Mouse (Mus musculus): Measurements from ENCODE around the gene Sp6. TPM values are rescaled to one million over a fixed set of nuclear protein-coding genes. Genes with fewer than 3 reads are reported as not detected.

The Sp6 gene
- polyA plus RNA-seq, 1 experiment from 2014 or later = 0.62 TPM

GRCm38 (mm10) chr11:96975511-96976378 lies 37.4 kb upstream of the Sp6 start:
- Histone ChIP-seq H3K36me3 (no peaks in the 10 kb centered on the region), H3K27me3 (no peaks in the 10 kb centered on the region), H3K4me3 (peak overlapping the region; percentile 92), H3K27ac (replicated peaks) (peak overlapping the region; percentile 99), H3K4me2 (peak overlapping the region; percentile 67), H3K9ac (peak overlapping the region; percentile 92; the same call in 1 of the 2 replicates), H3K9me3 (no peaks in the 10 kb centered on the region), H3K4me1 (replicated peaks) (peaks cover 46% of the 10 kb centered on the region)
- no peak for ATAC-seq (ENCODE audit: low FRiP score, low read depth)
- 72% methylated on average over 10 of the region's 10 CpGs for WGBS

- Histone ChIP-seq H3K27me3 (no peaks in the 10 kb centered on the region), H3K4me1 (replicated peaks) (peaks cover 46% of the 10 kb centered on the region), H3K27ac (replicated peaks) (peak overlapping the region; percentile 99), H3K4me3 (peak overlapping the region; percentile 92), H3K36me3 (no peaks in the 10 kb centered on the region), H3K9me3 (no peaks in the 10 kb centered on the region), H3K9ac (peak overlapping the region; percentile 92), H3K4me2 (peak overlapping the region; percentile 67)
- no peak for ATAC-seq (ENCODE audit: low FRiP score, low read depth)
- WGBS = 44% methylated on average over 3 of the region's 3 CpGs
These were observed 36.9 kb upstream of the Sp6 start for GRCm38 (mm10) chr11:96976379-96976687.

- peaks cover 46% of the 10 kb centered on the region for H3K4me1 ChIP-seq (replicated peaks)
- peak overlapping the region; percentile 92 for H3K4me3 ChIP-seq
- no peaks in the 10 kb centered on the region for H3K27me3 ChIP-seq
- no peaks in the 10 kb centered on the region for H3K9me3 ChIP-seq
- H3K27ac ChIP-seq (replicated peaks) = peak overlapping the region; percentile 99
- H3K9ac ChIP-seq = peak overlapping the region; percentile 92
- WGBS = 1% methylated on average over 42 of the region's 50 CpGs
- no peaks in the 10 kb centered on the region for H3K36me3 ChIP-seq
- ATAC-seq (ENCODE audit: low FRiP score, low read depth) = peak; percentile 71
- peak overlapping the region; percentile 67 for H3K4me2 ChIP-seq
These were observed 36.1 kb upstream of the Sp6 start for GRCm38 (mm10) chr11:96976911-96977591.

DNA sequence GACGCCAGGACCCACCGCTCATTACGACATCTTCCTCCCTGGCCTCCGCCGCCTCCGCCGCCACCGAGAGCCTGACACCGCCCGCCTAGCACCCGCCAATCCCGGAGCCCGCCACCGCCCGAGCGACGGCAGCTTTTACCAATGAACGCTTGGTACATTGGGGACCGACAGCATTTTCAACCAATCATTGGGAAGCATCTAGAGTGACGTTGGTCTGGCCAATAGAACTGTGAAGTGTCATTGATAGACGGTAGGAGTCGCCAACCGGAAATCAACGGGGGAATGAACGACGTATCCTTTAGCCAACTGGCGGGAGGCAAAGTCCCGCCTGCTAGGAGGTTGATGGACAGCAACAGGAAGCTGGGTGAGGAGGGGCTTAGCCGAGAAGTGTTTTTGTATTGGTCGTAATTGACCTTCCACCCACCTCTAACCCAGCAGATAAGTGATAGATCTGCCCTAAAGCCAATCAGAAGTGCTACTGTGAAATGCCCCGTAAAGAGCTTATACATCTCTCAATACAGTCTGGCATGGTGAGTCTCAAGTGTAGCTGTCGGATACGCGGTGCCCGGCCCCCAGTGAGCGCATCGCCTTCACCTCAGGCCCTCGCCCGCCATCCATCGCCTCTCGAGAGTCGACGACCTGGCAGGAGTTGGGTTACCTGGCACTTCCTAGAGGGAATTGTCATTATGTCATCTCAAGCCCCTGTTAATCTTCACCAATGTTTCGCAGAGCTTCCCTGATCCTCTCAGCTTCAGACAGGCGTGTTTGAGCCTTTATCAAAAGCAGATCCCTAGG lies 35.4 kb upstream of the Sp6 start:
- no peaks in the 10 kb centered on the region for H3K36me3 ChIP-seq
- H3K4me1 ChIP-seq (replicated peaks) = peaks cover 40% of the 10 kb centered on the region
- H3K9me3 ChIP-seq = no peaks in the 10 kb centered on the region
- peak overlapping the region; percentile 92 for H3K4me3 ChIP-seq
- peak overlapping the region; percentile 99 for H3K27ac ChIP-seq (replicated peaks)
- peak overlapping the region; percentile 92 for H3K9ac ChIP-seq
- peak overlapping the region; percentile 67 for H3K4me2 ChIP-seq
- peak; percentile 99 for ATAC-seq (ENCODE audit: low FRiP score, low read depth)
- H3K27me3 ChIP-seq = no peaks in the 10 kb centered on the region
- WGBS = 0% methylated on average over 45 of the region's 45 CpGs

GRCm38 (mm10) chr11:96978401-96979246 lies 34.6 kb upstream of the Sp6 start:
- ATAC-seq (ENCODE audit: low FRiP score, low read depth) = no peak
- Histone ChIP-seq H3K4me2 (peak overlapping the region; percentile 67), H3K9me3 (no peaks in the 10 kb centered on the region), H3K27me3 (no peaks in the 10 kb centered on the region), H3K4me1 (replicated peaks) (peaks cover 32% of the 10 kb centered on the region), H3K9ac (peak overlapping the region; percentile 62), H3K36me3 (no peaks in the 10 kb centered on the region), H3K4me3 (peak overlapping the region; percentile 92), H3K27ac (replicated peaks) (peak overlapping the region; percentile 86)
- 30% methylated on average over 17 of the region's 17 CpGs for WGBS

GRCm38 (mm10) chr11:96979329-96979728 lies 33.9 kb upstream of the Sp6 start:
- Histone ChIP-seq H3K4me3 (no peak overlapping the region), H3K36me3 (no peaks in the 10 kb centered on the region), H3K9ac (no peak overlapping the region), H3K4me2 (no peak overlapping the region), H3K27ac (replicated peaks) (no peak overlapping the region), H3K4me1 (replicated peaks) (peaks cover 25% of the 10 kb centered on the region), H3K27me3 (peaks cover 7% of the 10 kb centered on the region; the same call in 1 of the 2 replicates), H3K9me3 (no peaks in the 10 kb centered on the region)
- ATAC-seq (ENCODE audit: low FRiP score, low read depth) = no peak
- 85% methylated on average over 7 of the region's 7 CpGs for WGBS

GRCm38 (mm10) chr11:96980021-96980420 lies 33.2 kb upstream of the Sp6 start:
- peaks cover 8% of the 10 kb centered on the region for H3K27me3 ChIP-seq
- no peaks in the 10 kb centered on the region for H3K9me3 ChIP-seq
- no peak overlapping the region for H3K4me3 ChIP-seq
- no peak for ATAC-seq (ENCODE audit: low FRiP score, low read depth)
- H3K9ac ChIP-seq = no peak overlapping the region
- H3K36me3 ChIP-seq = no peaks in the 10 kb centered on the region
- H3K4me2 ChIP-seq = no peak overlapping the region
- peaks cover 23% of the 10 kb centered on the region for H3K4me1 ChIP-seq (replicated peaks)
- no peak overlapping the region for H3K27ac ChIP-seq (replicated peaks)
- 82% methylated on average over 5 of the region's 5 CpGs for WGBS

GRCm38 (mm10) chr11:96981461-96981860 lies 31.7 kb upstream of the Sp6 start:
- ATAC-seq (ENCODE audit: low FRiP score, low read depth) = no peak
- Histone ChIP-seq H3K4me3 (no peak overlapping the region), H3K4me2 (no peak overlapping the region), H3K27me3 (peaks cover 15% of the 10 kb centered on the region), H3K4me1 (replicated peaks) (peaks cover 11% of the 10 kb centered on the region), H3K36me3 (no peaks in the 10 kb centered on the region), H3K27ac (replicated peaks) (no peak overlapping the region), H3K9ac (no peak overlapping the region), H3K9me3 (no peaks in the 10 kb centered on the region)
- 73% methylated on average over 15 of the region's 15 CpGs for WGBS

DNA sequence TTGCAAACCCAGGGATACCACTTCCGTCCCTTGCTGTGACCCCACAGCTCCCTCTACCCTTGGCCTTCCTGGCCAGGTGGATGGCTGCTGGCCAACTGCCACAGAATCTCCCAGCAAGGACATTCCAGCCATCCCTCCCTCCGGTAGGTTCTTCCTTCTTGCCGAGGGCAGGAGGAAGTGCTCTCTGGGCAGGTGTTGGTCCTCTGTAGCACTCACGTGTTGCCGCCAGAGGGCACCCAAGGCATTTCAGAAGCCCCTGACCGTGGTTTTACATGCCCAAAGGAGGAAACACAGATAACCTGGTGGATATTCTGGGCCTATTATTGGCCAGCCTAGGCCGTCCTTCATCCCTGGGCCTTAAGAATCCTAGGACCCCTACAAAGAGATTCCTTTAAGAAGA lies 30.8 kb upstream of the Sp6 start:
- H3K4me2 ChIP-seq = peak overlapping the region; percentile 27; the same call in 1 of the 2 replicates
- 4% methylated on average over 7 of the region's 7 CpGs for WGBS
- peaks cover 15% of the 10 kb centered on the region for H3K27me3 ChIP-seq
- no peak for ATAC-seq (ENCODE audit: low FRiP score, low read depth)
- H3K4me3 ChIP-seq = no peak overlapping the region
- H3K4me1 ChIP-seq (replicated peaks) = peaks cover 8% of the 10 kb centered on the region
- no peaks in the 10 kb centered on the region for H3K36me3 ChIP-seq
- H3K9ac ChIP-seq = no peak overlapping the region
- no peak overlapping the region for H3K27ac ChIP-seq (replicated peaks)
- H3K9me3 ChIP-seq = no peaks in the 10 kb centered on the region

DNA sequence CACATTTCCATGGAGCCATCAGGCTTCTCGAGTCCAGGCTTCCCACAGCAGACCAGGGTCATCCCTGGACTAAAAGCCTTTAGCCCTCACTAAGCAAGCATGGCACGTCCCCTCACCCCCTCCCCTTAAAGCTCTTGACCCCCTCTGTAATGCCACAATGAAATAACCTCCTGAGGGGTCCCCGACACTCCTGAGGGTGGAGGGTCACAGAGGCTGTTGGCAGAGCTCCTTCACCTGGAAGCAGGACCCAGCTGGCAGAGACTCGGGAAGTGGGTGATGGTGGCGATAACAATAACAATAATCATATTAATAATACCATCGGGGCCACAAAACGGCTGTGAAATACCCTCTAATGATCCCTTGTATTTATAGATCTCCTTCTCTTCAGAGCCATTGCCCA lies 30.3 kb upstream of the Sp6 start, which contains the start of gene Sp2:
Gene Sp2, minus strand, starts transcription at position 101 of the 400 bp plus-strand sequence.
- Histone ChIP-seq H3K27me3 (peaks cover 15% of the 10 kb centered on the region), H3K4me3 (no peak within 1 kb of the TSS), H3K4me2 (peak within 1 kb of the TSS; percentile 27; the same call in 1 of the 2 replicates), H3K4me1 (replicated peaks) (peaks cover 13% of the 10 kb centered on the region), H3K9me3 (no peaks in the 10 kb centered on the region), H3K27ac (replicated peaks) (no peak within 1 kb of the TSS), H3K9ac (no peak within 1 kb of the TSS), H3K36me3 (no peaks in the 10 kb centered on the region)
- 74% methylated on average over 7 of the region's 7 CpGs for WGBS
- no peak for ATAC-seq (ENCODE audit: low FRiP score, low read depth)

- ATAC-seq (ENCODE audit: low FRiP score, low read depth) = no peak
- no peaks in the 10 kb centered on the region for H3K9me3 ChIP-seq
- peaks cover 20% of the 10 kb centered on the region for H3K27me3 ChIP-seq
- H3K4me2 ChIP-seq = no peak overlapping the region
- no peaks in the 10 kb centered on the region for H3K36me3 ChIP-seq
- WGBS = 30% methylated on average over 4 of the region's 4 CpGs
- H3K9ac ChIP-seq = no peak overlapping the region
- no peak overlapping the region for H3K27ac ChIP-seq (replicated peaks)
- H3K4me3 ChIP-seq = no peak overlapping the region
- H3K4me1 ChIP-seq (replicated peaks) = peaks cover 13% of the 10 kb centered on the region
These were observed 28.3 kb upstream of the Sp6 start for GRCm38 (mm10) chr11:96984903-96985302.

Measured in hindbrain, embryonic 15.5 days (tissue).